Mouse (Mus musculus) adrenal gland, adult 18-20 months (tissue): Measurements from ENCODE around the gene Ubac2. TPM values are rescaled to one million over a fixed set of nuclear protein-coding genes. Genes with fewer than 3 reads are reported as not detected.

ENCODE experiments used
- DNase-seq, 2 experiments: peaks; one replicate each; pipeline ENCODE4 v3.0.0; 2021 to 2022; ENCODE audit warnings: low spot score in 2 of 2
- total RNA-seq, 2 experiments: library from RNA; stranded (reverse); gene quantifications; 1 replicate in 1 of 2; 2 replicates in 1 of 2; pipeline ENCODE4 v1.2.3; 2021

The Ubac2 gene
- total RNA-seq, 2 experiments from 2014 or later: 32.8 to 35.1 TPM

- no peak for DNase-seq
Measured at GRCm38 (mm10) chr14:121995557-121995870, 117.1 kb downstream of the Ubac2 start.

- peak in 1 of 2 experiments; percentile 57 for DNase-seq
Measured at GRCm38 (mm10) chr14:121996786-121997185, 118.4 kb downstream of the Ubac2 start.

GRCm38 (mm10) chr14:121999455-121999854 lies 121.0 kb downstream of the Ubac2 start:
- DNase-seq: no peak

GRCm38 (mm10) chr14:122000346-122001105 lies 122.1 kb downstream of the Ubac2 start:
- no peak for DNase-seq

GRCm38 (mm10) chr14:122002224-122002623 lies 123.8 kb downstream of the Ubac2 start:
- no peak for DNase-seq

- no peak for DNase-seq
Measured at GRCm38 (mm10) chr14:122003812-122004211, 125.4 kb downstream of the Ubac2 start.

- no peak for DNase-seq
Measured at GRCm38 (mm10) chr14:122008261-122008660, 129.8 kb downstream of the Ubac2 start.

GRCm38 (mm10) chr14:122009502-122009901 lies 131.1 kb downstream of the Ubac2 start:
- no peak for DNase-seq

GRCm38 (mm10) chr14:122010301-122010700 lies 131.9 kb downstream of the Ubac2 start:
- DNase-seq: no peak

DNA sequence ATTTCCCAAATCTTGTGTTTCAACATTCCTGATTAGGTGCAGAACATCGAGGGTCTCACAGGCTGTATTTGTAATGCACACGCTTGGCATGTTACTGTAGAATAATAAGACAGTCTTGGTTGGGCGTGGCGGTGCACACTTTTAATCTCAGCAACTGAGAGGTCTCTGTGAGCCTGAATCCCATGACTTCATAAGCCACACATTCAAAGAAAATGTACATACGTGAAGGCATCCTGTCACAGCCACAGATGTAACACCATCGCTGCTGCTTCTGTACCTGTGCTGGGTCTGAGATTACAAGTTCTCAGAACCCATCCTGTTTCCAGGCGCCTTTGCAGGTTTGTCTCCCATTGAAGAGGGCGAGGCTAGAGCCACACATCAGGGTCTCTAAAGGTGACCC lies 133.3 kb downstream of the Ubac2 start:
- DNase-seq: no peak

DNA sequence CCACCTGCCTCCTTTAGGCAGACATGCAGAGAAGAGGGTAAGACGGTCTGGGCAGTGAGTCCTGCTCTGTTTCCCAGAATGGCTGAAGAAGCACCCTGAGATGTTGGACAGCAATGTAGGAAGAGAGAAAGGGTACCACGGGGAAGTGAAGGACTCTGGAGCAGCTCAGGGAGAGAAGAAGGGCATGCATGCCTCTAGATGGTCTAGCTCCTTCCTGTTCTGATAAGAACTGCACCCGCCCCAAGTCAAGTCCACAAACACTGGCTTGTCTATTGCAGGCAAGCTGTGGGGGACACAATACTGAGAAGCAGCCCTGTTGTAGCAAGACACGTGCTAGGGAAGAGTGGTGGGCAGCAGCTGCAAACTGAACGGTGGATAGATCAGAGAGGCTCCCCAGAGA lies 133.8 kb downstream of the Ubac2 start:
- DNase-seq: no peak

GRCm38 (mm10) chr14:122012814-122013213 lies 134.4 kb downstream of the Ubac2 start:
- DNase-seq: no peak

DNA sequence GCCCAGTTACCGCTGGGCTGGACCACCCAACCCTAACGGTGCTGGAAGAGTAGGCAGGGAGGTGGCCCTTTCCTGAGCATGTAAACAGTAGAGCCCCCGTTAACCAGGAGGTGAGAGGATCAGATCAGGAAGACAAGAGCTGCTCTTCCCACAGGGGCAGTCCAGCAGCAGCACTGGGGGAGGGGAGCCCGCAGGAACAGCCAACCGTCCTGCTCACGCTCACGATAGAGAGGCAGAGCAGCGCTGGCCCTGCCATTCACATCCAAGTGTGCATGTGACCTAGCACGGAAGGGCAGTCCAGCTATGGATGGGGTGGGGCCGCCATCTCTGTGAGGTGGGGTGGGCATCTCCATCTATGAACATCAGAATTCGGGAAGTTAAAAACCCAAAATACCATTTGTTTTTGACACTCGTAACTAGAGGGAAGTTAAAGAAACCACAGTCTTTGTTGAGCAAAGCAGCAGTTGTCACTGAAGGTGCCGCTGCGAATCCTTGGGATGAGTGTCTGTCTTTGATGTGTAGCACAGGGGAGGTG lies 135.1 kb downstream of the Ubac2 start:
- peak in 1 of 2 experiments; percentile 28 for DNase-seq

DNA sequence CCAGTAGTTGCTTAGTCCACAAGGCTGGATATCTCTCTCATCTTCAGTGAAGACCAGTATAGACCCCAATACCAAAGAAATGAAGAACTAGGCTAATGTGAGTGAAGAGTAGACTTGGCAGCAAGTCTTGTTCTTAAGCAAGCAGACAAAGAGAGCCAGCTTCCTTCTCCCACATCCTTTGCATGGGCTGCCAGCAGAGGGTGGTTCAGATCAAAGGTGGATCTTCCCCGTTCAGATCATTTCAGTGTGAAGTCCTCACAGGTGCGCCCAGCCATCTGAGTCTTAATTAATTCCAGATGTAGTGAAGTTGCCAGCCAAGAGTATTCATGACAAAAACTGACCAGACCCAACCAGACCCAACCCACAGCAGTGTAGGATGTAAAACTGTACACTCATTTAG lies 139.5 kb downstream of the Ubac2 start:
- no peak for DNase-seq

DNA sequence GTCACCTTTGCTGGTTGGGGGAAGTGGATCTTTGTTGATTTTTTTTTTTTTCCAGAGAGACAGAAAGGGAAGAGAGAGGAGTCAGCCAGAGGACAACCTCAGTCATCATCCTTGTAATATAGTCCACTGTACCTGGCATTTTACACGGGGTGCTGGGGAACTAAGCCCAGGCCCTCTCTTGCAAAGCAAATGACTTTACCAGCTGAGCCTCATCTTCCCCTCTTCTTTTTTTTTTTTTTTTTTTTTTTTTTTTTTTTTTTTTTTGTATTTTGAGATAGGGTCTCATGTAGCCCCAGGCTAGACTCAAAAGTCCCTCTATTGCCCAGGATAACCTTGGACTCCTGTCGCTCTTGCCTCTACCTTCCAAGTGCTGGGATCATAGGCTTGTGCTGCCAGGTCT lies 141.0 kb downstream of the Ubac2 start:
- DNase-seq: no peak

DNA sequence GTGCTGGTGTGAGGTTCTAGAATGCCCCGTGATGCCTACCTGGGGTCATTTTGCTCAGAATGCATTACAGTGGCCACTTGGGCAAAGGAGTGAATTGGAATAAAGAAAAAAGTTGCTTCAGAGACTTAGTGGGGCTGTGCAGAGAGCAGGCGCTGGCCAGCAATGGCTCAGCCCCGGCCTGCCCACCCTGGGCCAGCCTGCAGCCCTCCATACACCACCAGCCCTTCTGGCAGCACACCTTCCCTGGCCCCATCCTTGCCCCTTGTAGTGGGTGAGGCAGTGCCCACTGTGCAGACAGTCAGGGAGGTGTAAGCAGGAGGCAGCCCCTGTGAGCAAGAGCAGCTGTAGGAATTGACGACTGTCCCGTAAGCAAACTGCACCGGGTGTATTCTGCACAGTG lies 142.1 kb downstream of the Ubac2 start:
- no peak for DNase-seq

- no peak for DNase-seq
Measured at GRCm38 (mm10) chr14:122023054-122023453, 144.6 kb downstream of the Ubac2 start.

GRCm38 (mm10) chr14:122023928-122024327 lies 145.5 kb downstream of the Ubac2 start:
- no peak for DNase-seq

- no peak for DNase-seq
Measured at GRCm38 (mm10) chr14:122028926-122029745, 150.7 kb downstream of the Ubac2 start.

- DNase-seq: no peak
Measured at GRCm38 (mm10) chr14:122029851-122030250, 151.4 kb downstream of the Ubac2 start.

- no peak for DNase-seq
Measured at GRCm38 (mm10) chr14:122032045-122032444, 153.6 kb downstream of the Ubac2 start.

DNA sequence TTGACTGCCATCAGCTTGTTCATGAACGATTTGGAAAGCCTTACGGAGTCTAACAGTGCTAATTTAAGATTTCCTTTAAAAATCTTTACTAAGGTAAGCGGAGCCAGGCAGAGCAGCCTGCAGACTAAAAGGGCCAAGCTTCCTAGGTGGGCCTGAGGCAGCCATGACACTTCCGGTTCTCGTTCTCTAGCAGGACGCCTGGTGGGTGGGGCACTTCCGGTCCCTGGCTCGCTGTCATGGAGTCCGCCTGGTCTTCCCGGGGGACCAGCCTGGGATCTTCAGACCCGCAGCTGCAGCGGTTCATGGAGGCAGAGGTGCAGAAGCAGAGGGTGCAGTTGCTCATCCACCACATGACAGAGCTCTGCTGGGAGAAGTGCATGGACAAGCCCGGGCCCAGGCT lies 156.0 kb downstream of the Ubac2 start, which contains the start of gene Timm8a2:
Timm8a2 (plus strand) TSS at position 224 of the 400 bp plus-strand sequence.
- DNase-seq: no peak
